Mouse (Mus musculus): ENCODE data around the gene Acsf2. TPM values are rescaled to one million over a fixed set of nuclear protein-coding genes. Genes with fewer than 3 reads are reported as not detected.

The Acsf2 gene
- polyA plus RNA-seq, 1 experiment from 2014 or later = 11.5 TPM

GRCm38 (mm10) chr11:94547271-94547670 is 54.4 kb downstream of the Acsf2 start:
- Histone ChIP-seq H3K27ac (ENCODE audit: low read depth, low read length) (no peak overlapping the region), H3K9me3 (ENCODE audit: control insufficient read depth, low read length) (no peaks in the 10 kb centered on the region), H3K4me1 (ENCODE audit: control insufficient read depth, insufficient read depth, low read length) (peaks cover 8% of the 10 kb centered on the region; the same call in 1 of the 2 replicates), H3K27me3 (ENCODE audit: control insufficient read depth, insufficient read depth, low read length) (no peaks in the 10 kb centered on the region), H3K36me3 (ENCODE audit: control insufficient read depth, insufficient read depth, low read length) (0 out of 2 replicates have a peak, but pooled peaks cover 2% of the 10 kb centered on the region), H3K9ac (ENCODE audit: low read depth, low read length) (no peak overlapping the region), H3K4me3 (ENCODE audit: low read length) (no peak overlapping the region), H3K4me2 (replicated peaks; ENCODE audit: low read depth, low read length) (no peak overlapping the region)
- WGBS = 95% methylated on average over 6 of the region's 6 CpGs
- ATAC-seq (ENCODE audit: low FRiP score, low TSS enrichment) = no peak

DNA sequence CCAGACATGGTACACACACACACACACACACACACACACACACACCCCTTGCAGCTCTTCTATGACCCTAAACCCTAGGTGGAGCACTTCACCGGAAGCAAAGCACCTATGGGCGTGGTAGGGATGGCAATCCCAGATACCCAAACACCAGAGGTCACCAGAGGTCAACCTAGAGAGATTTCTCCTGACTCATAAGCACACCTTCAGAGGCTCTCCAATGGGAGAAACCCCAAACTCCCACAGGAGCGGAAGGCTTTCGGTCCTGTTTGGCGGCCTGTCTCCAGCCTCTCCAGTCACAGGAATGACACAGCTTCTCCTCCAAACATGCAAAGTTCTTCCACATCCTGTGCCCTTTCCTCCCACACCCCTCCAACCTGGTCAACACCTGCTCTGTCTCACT is 55.3 kb downstream of the Acsf2 start:
- Histone ChIP-seq H3K4me2 (replicated peaks; ENCODE audit: low read depth, low read length) (no peak overlapping the region), H3K27me3 (ENCODE audit: control insufficient read depth, insufficient read depth, low read length) (no peaks in the 10 kb centered on the region), H3K9me3 (ENCODE audit: control insufficient read depth, low read length) (no peaks in the 10 kb centered on the region), H3K36me3 (ENCODE audit: control insufficient read depth, insufficient read depth, low read length) (0 out of 2 replicates have a peak, but pooled peaks cover 5% of the 10 kb centered on the region), H3K4me3 (ENCODE audit: low read length) (no peak overlapping the region), H3K27ac (ENCODE audit: low read depth, low read length) (no peak overlapping the region), H3K9ac (ENCODE audit: low read depth, low read length) (no peak overlapping the region), H3K4me1 (ENCODE audit: control insufficient read depth, insufficient read depth, low read length) (peaks cover 8% of the 10 kb centered on the region; the same call in 1 of the 2 replicates)
- ATAC-seq (ENCODE audit: low FRiP score, low TSS enrichment) = no peak
- 91% methylated on average over 5 of the region's 5 CpGs for WGBS

DNA sequence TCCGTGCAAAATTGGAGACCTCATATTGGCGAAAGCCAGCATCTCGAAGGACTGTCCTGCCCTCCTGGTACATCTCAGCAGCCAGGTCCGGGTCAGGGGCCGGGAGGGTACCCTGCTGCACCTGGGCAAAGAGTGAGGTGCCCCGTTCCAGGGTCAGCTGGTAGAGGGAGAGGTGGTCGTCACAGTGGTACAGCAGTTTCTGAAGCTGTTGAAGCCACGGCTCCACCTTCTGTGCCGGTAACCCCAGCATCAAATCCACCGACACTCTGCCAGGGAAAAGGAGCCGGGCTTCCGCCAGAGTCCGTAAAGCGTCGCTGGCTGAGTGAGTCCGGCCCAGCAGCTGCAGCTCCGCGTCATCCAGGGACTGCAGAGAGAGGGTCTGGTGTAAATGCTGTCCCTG is 57.2 kb downstream of the Acsf2 start:
- Histone ChIP-seq H3K27ac (ENCODE audit: low read depth, low read length) (no peak overlapping the region), H3K9me3 (ENCODE audit: control insufficient read depth, low read length) (no peaks in the 10 kb centered on the region), H3K4me3 (ENCODE audit: low read length) (no peak overlapping the region), H3K4me2 (replicated peaks; ENCODE audit: low read depth, low read length) (peak overlapping the region; percentile 21), H3K36me3 (ENCODE audit: control insufficient read depth, insufficient read depth, low read length) (0 out of 2 replicates have a peak, but pooled peaks cover 5% of the 10 kb centered on the region), H3K4me1 (ENCODE audit: control insufficient read depth, insufficient read depth, low read length) (peaks cover 6% of the 10 kb centered on the region; the same call in 1 of the 2 replicates), H3K27me3 (ENCODE audit: control insufficient read depth, insufficient read depth, low read length) (no peaks in the 10 kb centered on the region), H3K9ac (ENCODE audit: low read depth, low read length) (no peak overlapping the region)
- 55% methylated on average over 18 of the region's 18 CpGs for WGBS
- ATAC-seq (ENCODE audit: low FRiP score, low TSS enrichment) = no peak

DNA sequence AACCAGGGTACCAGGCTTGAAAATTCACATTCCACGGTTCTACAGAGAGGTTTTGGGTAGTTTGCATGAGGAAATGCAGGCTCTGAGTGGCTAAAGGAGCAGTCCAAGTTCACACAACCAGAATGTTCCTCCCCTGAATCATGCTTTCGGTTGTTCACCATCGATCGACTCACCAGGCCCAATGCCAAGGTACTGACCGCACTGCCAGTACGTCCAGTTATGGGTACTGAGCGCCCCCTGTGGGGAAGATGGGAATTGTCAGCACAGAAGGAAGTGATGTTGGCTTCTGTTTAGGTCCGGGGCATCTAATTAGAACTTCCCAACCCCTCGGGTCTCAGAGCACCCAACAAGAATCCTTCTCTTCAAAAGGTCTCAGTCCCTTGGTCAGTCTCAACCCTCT is 57.7 kb downstream of the Acsf2 start:
- Histone ChIP-seq H3K9me3 (ENCODE audit: control insufficient read depth, low read length) (no peaks in the 10 kb centered on the region), H3K36me3 (ENCODE audit: control insufficient read depth, insufficient read depth, low read length) (0 out of 2 replicates have a peak, but pooled peaks cover 5% of the 10 kb centered on the region), H3K27me3 (ENCODE audit: control insufficient read depth, insufficient read depth, low read length) (no peaks in the 10 kb centered on the region), H3K9ac (ENCODE audit: low read depth, low read length) (no peak overlapping the region), H3K4me3 (ENCODE audit: low read length) (no peak overlapping the region), H3K4me2 (replicated peaks; ENCODE audit: low read depth, low read length) (peak overlapping the region; percentile 21), H3K4me1 (ENCODE audit: control insufficient read depth, insufficient read depth, low read length) (peaks cover 2% of the 10 kb centered on the region; the same call in 1 of the 2 replicates), H3K27ac (ENCODE audit: low read depth, low read length) (no peak overlapping the region)
- ATAC-seq (ENCODE audit: low FRiP score, low TSS enrichment) = peak; percentile 26; the same call in 1 of the 2 replicates
- WGBS = 31% methylated on average over 9 of the region's 9 CpGs

- no peak for ATAC-seq (ENCODE audit: low FRiP score, low TSS enrichment)
- WGBS = 84% methylated on average over 12 of the region's 12 CpGs
- no peak overlapping the region for H3K27ac ChIP-seq (ENCODE audit: low read depth, low read length)
These were observed 58.3 kb downstream of the Acsf2 start for GRCm38 (mm10) chr11:94543344-94543743.

DNA sequence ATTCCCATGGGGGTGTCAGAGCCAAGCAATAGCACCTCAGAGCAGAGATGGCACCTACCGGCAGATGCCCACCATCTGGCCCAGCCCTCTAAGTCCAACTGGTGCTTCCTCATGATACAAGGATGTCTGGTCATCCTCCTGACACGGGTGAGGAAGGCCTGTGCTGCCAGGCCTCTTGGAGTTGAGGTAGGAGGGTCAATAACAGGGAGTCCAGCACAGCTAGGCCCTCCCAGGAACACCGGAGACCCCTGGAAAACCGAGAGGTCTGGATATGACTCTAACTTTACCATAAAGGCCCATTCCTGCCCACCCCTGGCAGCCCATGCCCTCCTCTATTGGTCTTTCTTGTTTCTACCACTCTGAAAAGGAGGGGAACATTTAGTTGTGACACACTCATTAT is 59.3 kb downstream of the Acsf2 start:
- no peaks in the 10 kb centered on the region for H3K9me3 ChIP-seq (ENCODE audit: control insufficient read depth, low read length)
- no peak for ATAC-seq (ENCODE audit: low FRiP score, low TSS enrichment)
- no peak overlapping the region for H3K4me3 ChIP-seq (ENCODE audit: low read length)
- no peak overlapping the region for H3K4me2 ChIP-seq (replicated peaks; ENCODE audit: low read depth, low read length)
- H3K27me3 ChIP-seq (ENCODE audit: control insufficient read depth, insufficient read depth, low read length) = no peaks in the 10 kb centered on the region
- 82% methylated on average over 4 of the region's 4 CpGs for WGBS
- 0 out of 2 replicates have a peak, but pooled peaks cover 5% of the 10 kb centered on the region for H3K36me3 ChIP-seq (ENCODE audit: control insufficient read depth, insufficient read depth, low read length)
- H3K9ac ChIP-seq (ENCODE audit: low read depth, low read length) = no peak overlapping the region
- peaks cover 2% of the 10 kb centered on the region; the same call in 1 of the 2 replicates for H3K4me1 ChIP-seq (ENCODE audit: control insufficient read depth, insufficient read depth, low read length)
- no peak overlapping the region for H3K27ac ChIP-seq (ENCODE audit: low read depth, low read length)

More at GRCm38 (mm10) chr11:94543344-94543743, 58.3 kb downstream of the Acsf2 start:
- Histone ChIP-seq H3K4me3 (ENCODE audit: low read length) (no peak overlapping the region), H3K9ac (ENCODE audit: low read depth, low read length) (no peak overlapping the region), H3K9me3 (ENCODE audit: control insufficient read depth, low read length) (no peaks in the 10 kb centered on the region), H3K36me3 (ENCODE audit: control insufficient read depth, insufficient read depth, low read length) (0 out of 2 replicates have a peak, but pooled peaks cover 5% of the 10 kb centered on the region), H3K27me3 (ENCODE audit: control insufficient read depth, insufficient read depth, low read length) (no peaks in the 10 kb centered on the region), H3K4me1 (ENCODE audit: control insufficient read depth, insufficient read depth, low read length) (peaks cover 2% of the 10 kb centered on the region; the same call in 1 of the 2 replicates), H3K4me2 (replicated peaks; ENCODE audit: low read depth, low read length) (no peak overlapping the region)

- H3K4me1 ChIP-seq (ENCODE audit: control insufficient read depth, insufficient read depth, low read length) = peaks cover 2% of the 10 kb centered on the region; the same call in 1 of the 2 replicates
- no peak for ATAC-seq (ENCODE audit: low FRiP score, low TSS enrichment)
- no peaks in the 10 kb centered on the region for H3K27me3 ChIP-seq (ENCODE audit: control insufficient read depth, insufficient read depth, low read length)
- no peaks in the 10 kb centered on the region for H3K9me3 ChIP-seq (ENCODE audit: control insufficient read depth, low read length)
- no peak overlapping the region for H3K9ac ChIP-seq (ENCODE audit: low read depth, low read length)
- WGBS = 75% methylated on average over 7 of the region's 7 CpGs
- H3K36me3 ChIP-seq (ENCODE audit: control insufficient read depth, insufficient read depth, low read length) = 0 out of 2 replicates have a peak, but pooled peaks cover 5% of the 10 kb centered on the region
- H3K4me2 ChIP-seq (replicated peaks; ENCODE audit: low read depth, low read length) = no peak overlapping the region
- H3K27ac ChIP-seq (ENCODE audit: low read depth, low read length) = no peak overlapping the region
- no peak overlapping the region for H3K4me3 ChIP-seq (ENCODE audit: low read length)
These were observed 61.9 kb downstream of the Acsf2 start for GRCm38 (mm10) chr11:94539761-94540160.

DNA sequence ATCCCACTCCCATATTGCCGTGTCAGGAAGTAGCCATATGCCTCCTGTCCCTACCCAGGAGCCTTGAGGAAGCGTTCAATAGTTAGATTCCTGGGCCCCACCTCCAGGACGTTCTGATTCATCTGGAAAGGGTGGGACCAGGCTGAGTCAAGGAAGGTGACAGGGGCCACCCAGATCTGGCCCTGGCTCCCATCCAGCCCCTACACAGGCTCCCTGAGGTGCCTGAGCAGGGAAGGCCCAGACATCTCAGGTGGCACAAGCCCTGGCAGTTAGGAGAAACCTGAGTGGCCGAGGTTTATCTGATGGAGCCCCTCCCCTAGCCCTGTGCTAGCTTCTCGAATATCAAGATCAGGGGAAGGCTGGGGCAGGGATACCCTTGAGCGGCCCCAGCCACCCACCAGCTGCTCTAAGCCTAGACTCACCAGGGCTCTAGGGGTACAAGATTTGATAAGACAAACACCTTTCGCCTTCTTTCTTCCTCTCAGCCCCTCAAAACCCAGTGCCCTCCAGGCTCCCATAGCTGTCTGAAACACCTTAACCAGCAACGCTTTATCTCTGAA is 62.9 kb downstream of the Acsf2 start:
- Histone ChIP-seq H3K27me3 (ENCODE audit: control insufficient read depth, insufficient read depth, low read length) (no peaks in the 10 kb centered on the region), H3K4me1 (ENCODE audit: control insufficient read depth, insufficient read depth, low read length) (no peaks in the 10 kb centered on the region; the same call in 1 of the 2 replicates), H3K36me3 (ENCODE audit: control insufficient read depth, insufficient read depth, low read length) (0 out of 2 replicates have a peak, but pooled peaks cover 5% of the 10 kb centered on the region), H3K4me2 (replicated peaks; ENCODE audit: low read depth, low read length) (no peak overlapping the region), H3K9me3 (ENCODE audit: control insufficient read depth, low read length) (no peaks in the 10 kb centered on the region), H3K4me3 (ENCODE audit: low read length) (no peak overlapping the region), H3K9ac (ENCODE audit: low read depth, low read length) (no peak overlapping the region), H3K27ac (ENCODE audit: low read depth, low read length) (no peak overlapping the region)
- 37% methylated on average over 8 of the region's 8 CpGs for WGBS
- peak; percentile 34; the same call in 1 of the 2 replicates for ATAC-seq (ENCODE audit: low FRiP score, low TSS enrichment)

DNA sequence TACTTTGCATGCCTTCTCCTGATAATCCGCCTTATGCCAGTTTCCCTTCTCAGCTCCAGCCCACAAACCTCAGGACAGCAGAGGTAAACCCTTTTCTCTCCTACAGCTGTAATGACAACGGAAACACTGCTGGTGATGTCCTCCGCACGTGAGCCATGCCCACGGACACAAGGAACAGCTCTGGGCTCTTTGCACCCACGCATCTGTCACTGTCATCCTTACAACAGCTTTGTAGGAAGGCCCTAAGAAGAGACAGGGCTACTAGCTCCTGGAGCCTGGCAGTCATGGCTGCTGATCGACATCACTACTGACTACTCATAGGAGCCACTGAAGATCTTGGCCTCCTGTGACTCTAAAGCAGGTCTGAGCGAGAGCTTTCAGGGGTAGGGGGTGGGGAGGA is 68.5 kb downstream of the Acsf2 start:
- Histone ChIP-seq H3K9ac (ENCODE audit: low read depth, low read length) (no peak overlapping the region), H3K27ac (ENCODE audit: low read depth, low read length) (no peak overlapping the region), H3K4me2 (replicated peaks; ENCODE audit: low read depth, low read length) (no peak overlapping the region), H3K36me3 (ENCODE audit: control insufficient read depth, insufficient read depth, low read length) (no peaks in the 10 kb centered on the region), H3K27me3 (ENCODE audit: control insufficient read depth, insufficient read depth, low read length) (no peaks in the 10 kb centered on the region), H3K4me3 (ENCODE audit: low read length) (no peak overlapping the region), H3K4me1 (ENCODE audit: control insufficient read depth, insufficient read depth, low read length) (no peaks in the 10 kb centered on the region), H3K9me3 (ENCODE audit: control insufficient read depth, low read length) (no peaks in the 10 kb centered on the region)
- no peak for ATAC-seq (ENCODE audit: low FRiP score, low TSS enrichment)
- WGBS = 74% methylated on average over 8 of the region's 8 CpGs

Data from kidney, embryonic 14.5 days (tissue).